ENCODE assay signal across 7 mouse cellular contexts in the genomic region with DNA sequence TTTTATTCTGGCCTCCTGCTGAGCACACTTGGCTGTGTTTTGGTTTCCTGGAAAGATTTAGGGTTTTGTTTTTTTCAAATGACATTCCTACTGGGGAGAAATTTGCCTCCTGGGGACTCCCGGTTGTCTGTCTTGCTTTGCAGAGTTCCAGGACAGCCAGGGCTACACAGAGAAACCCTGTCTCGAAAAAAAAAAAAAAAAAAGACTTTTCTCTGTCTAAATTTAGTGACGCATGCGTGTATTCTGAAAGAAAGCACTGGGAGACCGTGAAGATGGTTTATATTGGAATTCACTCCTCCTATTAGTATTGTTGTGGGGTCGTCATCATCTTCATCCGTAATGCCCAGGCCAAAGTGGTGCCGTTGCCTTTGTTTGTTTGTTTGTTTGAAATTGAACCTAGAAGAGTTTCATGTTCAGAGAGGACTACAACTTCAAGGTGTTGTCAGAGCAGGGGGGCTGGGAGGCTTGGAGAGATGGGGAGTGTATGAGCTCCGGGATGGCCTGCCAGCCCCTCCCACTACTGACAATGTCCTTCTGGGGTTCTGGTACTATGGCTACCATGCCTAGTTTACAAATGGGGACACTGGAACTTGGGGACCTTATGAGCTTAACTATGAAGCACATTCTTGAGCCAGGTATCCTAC. TPM values are rescaled to one million over a fixed set of nuclear protein-coding genes. Genes with fewer than 3 reads are reported as not detected.
DNase-seq lines count a peak whose midpoint lies in the region; ATAC-seq and TF ChIP-seq lines count a peak whose summit lies in the region.

No protein-coding gene starts in this region.

- H3K27me3 ChIP-seq in lung, postnatal 0 days (replicated peaks; ENCODE audit: insufficient read depth, low read length) = no peaks in the 10 kb centered on the region
- H3K27me3 ChIP-seq in heart, postnatal 0 days (ENCODE audit: control insufficient read depth, insufficient read depth, low read length) = no peaks in the 10 kb centered on the region
- H3K27me3 ChIP-seq in liver, embryonic 15.5 days = no peaks in the 10 kb centered on the region

- peak overlapping the region; percentile 45 for H3K9ac ChIP-seq in lung, postnatal 0 days (replicated peaks; ENCODE audit: low read depth)
- H3K9ac ChIP-seq in heart, postnatal 0 days (replicated peaks; ENCODE audit: low read depth, low read length) = peak overlapping the region; percentile 52
- no peak overlapping the region for H3K9ac ChIP-seq in liver, embryonic 15.5 days

- TF ChIP-seq EP300 in lung, postnatal 0 days (IDR thresholded peaks at IDR 0.05) = no peak
- TF ChIP-seq EP300 in heart, postnatal 0 days (IDR thresholded peaks at IDR 0.05; ENCODE audit: low read depth) = no peak

- H3K36me3 ChIP-seq in lung, postnatal 0 days (ENCODE audit: insufficient read depth, low read length) = no peaks in the 10 kb centered on the region
- H3K36me3 ChIP-seq in heart, postnatal 0 days (replicated peaks; ENCODE audit: control insufficient read depth, insufficient read depth, low read length) = no peaks in the 10 kb centered on the region
- H3K36me3 ChIP-seq in liver, embryonic 15.5 days (replicated peaks) = no peaks in the 10 kb centered on the region

- DNase-seq in lung, postnatal 0 days (ENCODE audit: low spot score) = peak; percentile 20
- no peak for DNase-seq in lung, postnatal 14 days
- DNase-seq in heart, postnatal 0 days (ENCODE audit: low spot score) = no peak
- no peak for DNase-seq in urinary bladder, postnatal 25 days (ENCODE audit: low spot score)
- no peak for DNase-seq in layer of hippocampus, adult 9-11 months
- no peak for DNase-seq in gastrocnemius, postnatal 4 days (ENCODE audit: low spot score in 2 of 2)

- no peak for TF ChIP-seq CTCF in lung, postnatal 0 days (IDR thresholded peaks at IDR 0.05)
- TF ChIP-seq CTCF in heart, postnatal 0 days (IDR thresholded peaks at IDR 0.05; ENCODE audit: low read depth) = no peak

- peak overlapping the region; percentile 38 for H3K4me3 ChIP-seq in lung, postnatal 0 days (ENCODE audit: low read depth, low read length)
- peak overlapping the region; percentile 49 for H3K4me3 ChIP-seq in heart, postnatal 0 days (ENCODE audit: low read depth, low read length)
- H3K4me3 ChIP-seq in liver, embryonic 15.5 days (replicated peaks) = peak overlapping the region; percentile 17

- no peaks in the 10 kb centered on the region; the same call in 1 of the 2 replicates for H3K4me1 ChIP-seq in lung, postnatal 0 days (ENCODE audit: insufficient read depth, low read depth, low read length)
- no peaks in the 10 kb centered on the region for H3K4me1 ChIP-seq in heart, postnatal 0 days (ENCODE audit: control insufficient read depth, insufficient read depth)
- no peaks in the 10 kb centered on the region for H3K4me1 ChIP-seq in liver, embryonic 15.5 days (replicated peaks)

- H3K9me3 ChIP-seq in lung, postnatal 0 days (ENCODE audit: low read length) = no peaks in the 10 kb centered on the region
- no peaks in the 10 kb centered on the region for H3K9me3 ChIP-seq in heart, postnatal 0 days (replicated peaks; ENCODE audit: control insufficient read depth, low read length)
- no peaks in the 10 kb centered on the region for H3K9me3 ChIP-seq in liver, embryonic 15.5 days (replicated peaks)

- H3K4me2 ChIP-seq in lung, postnatal 0 days (replicated peaks; ENCODE audit: low read depth, low read length) = peak overlapping the region; percentile 65
- H3K4me2 ChIP-seq in heart, postnatal 0 days (ENCODE audit: low read depth, low read length) = peak overlapping the region; percentile 71
- peak overlapping the region; percentile 51 for H3K4me2 ChIP-seq in liver, embryonic 15.5 days

- H3K27ac ChIP-seq in lung, postnatal 0 days (ENCODE audit: low read length) = peak overlapping the region; percentile 66; the same call in 1 of the 2 replicates
- peak overlapping the region; percentile 73 for H3K27ac ChIP-seq in heart, postnatal 0 days (ENCODE audit: low read depth)
- H3K27ac ChIP-seq in liver, embryonic 15.5 days (replicated peaks) = no peak overlapping the region

- 7% methylated on average over 9 of the region's 9 CpGs for WGBS in lung, postnatal 0 days
- 10% methylated on average over 9 of the region's 9 CpGs for WGBS in heart, postnatal 0 days
- 15% methylated on average over 9 of the region's 9 CpGs for WGBS in liver, embryonic 15.5 days (ENCODE audit: insufficient replicate concordance)

- ATAC-seq in lung, postnatal 0 days = no peak
- ATAC-seq in heart, postnatal 0 days (ENCODE audit: insufficient read depth, low read depth) = no peak
- no peak for ATAC-seq in liver, embryonic 15.5 days (ENCODE audit: insufficient read depth)

RNA-seq across cellular contexts. Expression of a gene that starts 1.1 kb away (rescaled TPM):
- 1.9 and 2.2 TPM in 2 replicates for polyA plus RNA-seq in lung, postnatal 0 days (2015; fragmentation: Nextera tagmentation; extraction: Ambion mirVana)
- total RNA-seq in heart, postnatal 0 days (2014; rRNA removed; ENCODE audit: low replicate concordance) = 5.4 and 6.4 TPM in 2 replicates
- polyA plus RNA-seq in heart, postnatal 0 days (2015; fragmentation: Nextera tagmentation; extraction: Ambion mirVana) = 1.1 and 1.2 TPM in 2 replicates
- 0.35 and 0.39 TPM in 2 replicates for polyA plus RNA-seq in liver, embryonic 15.5 days (2015; fragmentation: Nextera tagmentation; extraction: Ambion mirVana)
- total RNA-seq in gastrocnemius, postnatal 4 days (2021) = 10 to 100 TPM; 38.0 to 39.4 TPM

RNA-seq across cellular contexts. Expression of a gene that starts 27.9 kb away (rescaled TPM):
- 0.05 TPM in 1 of 2 replicates, not detected in the other for polyA plus RNA-seq in lung, postnatal 0 days (2015; fragmentation: Nextera tagmentation; extraction: Ambion mirVana)
- total RNA-seq in heart, postnatal 0 days (2014; rRNA removed; ENCODE audit: low replicate concordance) = 1.8 TPM in 1 of 2 replicates, not detected in the other
- 0.05 and 0.07 TPM in 2 replicates for polyA plus RNA-seq in heart, postnatal 0 days (2015; fragmentation: Nextera tagmentation; extraction: Ambion mirVana)
- 0.03 TPM in 1 of 2 replicates, not detected in the other for polyA plus RNA-seq in liver, embryonic 15.5 days (2015; fragmentation: Nextera tagmentation; extraction: Ambion mirVana)
- under 1 TPM; 0.12 to 0.13 TPM for total RNA-seq in gastrocnemius, postnatal 4 days (2021)
